Mouse (Mus musculus): Measurements from ENCODE around the gene Prkci. TPM values are rescaled to one million over a fixed set of nuclear protein-coding genes. Genes with fewer than 3 reads are reported as not detected.

Gene Prkci
- polyA plus RNA-seq (2014; fragmentation: Nextera tagmentation; extraction: Ambion mirVana), result 37.3 and 41.1 TPM in 2 replicates

GRCm38 (mm10) chr3:30995283-30995898 lies at the start of gene Prkci:
Gene Prkci (plus strand): TSS chr3:30995747.
- Histone ChIP-seq H3K4me3 (ENCODE audit: low read depth, low read length) (peak within 1 kb of the TSS; percentile 79), H3K4me1 (replicated peaks; ENCODE audit: control insufficient read depth, insufficient read depth, low read length) (no peaks in the 10 kb centered on the region), H3K9me3 (ENCODE audit: control insufficient read depth, low read length) (no peaks in the 10 kb centered on the region), H3K27ac (ENCODE audit: low read depth, low read length) (peak within 1 kb of the TSS; percentile 74; the same call in 1 of the 2 replicates), H3K4me2 (replicated peaks; ENCODE audit: low read depth, low read length) (peak within 1 kb of the TSS; percentile 75), H3K9ac (ENCODE audit: low read depth, low read length) (peak within 1 kb of the TSS; percentile 87), H3K27me3 (ENCODE audit: control insufficient read depth, insufficient read depth, low read length) (no peaks in the 10 kb centered on the region; the same call in 1 of the 2 replicates), H3K36me3 (ENCODE audit: control insufficient read depth, insufficient read depth, low read length) (no peaks in the 10 kb centered on the region)
- DNase-seq (ENCODE audit: low spot score) (peak; percentile 95), ATAC-seq (ENCODE audit: low FRiP score) (peak; percentile 99)
- WGBS, result 1% methylated on average over 48 of the region's 50 CpGs

- H3K4me1 ChIP-seq (replicated peaks; ENCODE audit: control insufficient read depth, insufficient read depth, low read length), result no peaks in the 10 kb centered on the region
- H3K9me3 ChIP-seq (ENCODE audit: control insufficient read depth, low read length), result no peaks in the 10 kb centered on the region
- no peaks in the 10 kb centered on the region for H3K36me3 ChIP-seq (ENCODE audit: control insufficient read depth, insufficient read depth, low read length)
- DNase-seq (ENCODE audit: low spot score), result no peak
- no peak overlapping the region for H3K27ac ChIP-seq (ENCODE audit: low read depth, low read length)
- H3K4me2 ChIP-seq (replicated peaks; ENCODE audit: low read depth, low read length), result no peak overlapping the region
- no peak for ATAC-seq (ENCODE audit: low FRiP score)
- 89% methylated on average over 3 of the region's 3 CpGs for WGBS
- H3K27me3 ChIP-seq (ENCODE audit: control insufficient read depth, insufficient read depth, low read length), result no peaks in the 10 kb centered on the region
- no peak overlapping the region for H3K9ac ChIP-seq (ENCODE audit: low read depth, low read length)
- H3K4me3 ChIP-seq (ENCODE audit: low read depth, low read length), result no peak overlapping the region
These were observed 43.9 kb upstream of the Prkci start for GRCm38 (mm10) chr3:30951652-30952051.

- no peaks in the 10 kb centered on the region for H3K9me3 ChIP-seq (ENCODE audit: control insufficient read depth, low read length)
- H3K9ac ChIP-seq (ENCODE audit: low read depth, low read length), result no peak overlapping the region
- DNase-seq (ENCODE audit: low spot score) (no peak), ATAC-seq (ENCODE audit: low FRiP score) (no peak)
- no peaks in the 10 kb centered on the region for H3K27me3 ChIP-seq (ENCODE audit: control insufficient read depth, insufficient read depth, low read length)
- H3K4me2 ChIP-seq (replicated peaks; ENCODE audit: low read depth, low read length), result no peak overlapping the region
- H3K4me1 ChIP-seq (replicated peaks; ENCODE audit: control insufficient read depth, insufficient read depth, low read length), result no peaks in the 10 kb centered on the region
- H3K27ac ChIP-seq (ENCODE audit: low read depth, low read length), result no peak overlapping the region
- no peak overlapping the region for H3K4me3 ChIP-seq (ENCODE audit: low read depth, low read length)
- 0 out of 2 replicates have a peak, but pooled peaks cover 1% of the 10 kb centered on the region for H3K36me3 ChIP-seq (ENCODE audit: control insufficient read depth, insufficient read depth, low read length)
- 90% methylated on average over 12 of the region's 12 CpGs for WGBS
These were observed 43.1 kb upstream of the Prkci start for GRCm38 (mm10) chr3:30952273-30953070.

- ATAC-seq (ENCODE audit: low FRiP score), result no peak
- no peak for DNase-seq (ENCODE audit: low spot score)
- WGBS, result 94% methylated on average over 6 of the region's 6 CpGs
- Histone ChIP-seq H3K9me3 (ENCODE audit: control insufficient read depth, low read length) (no peaks in the 10 kb centered on the region), H3K4me3 (ENCODE audit: low read depth, low read length) (no peak overlapping the region), H3K4me1 (replicated peaks; ENCODE audit: control insufficient read depth, insufficient read depth, low read length) (no peaks in the 10 kb centered on the region), H3K27ac (ENCODE audit: low read depth, low read length) (no peak overlapping the region), H3K36me3 (ENCODE audit: control insufficient read depth, insufficient read depth, low read length) (0 out of 2 replicates have a peak, but pooled peaks cover 5% of the 10 kb centered on the region), H3K27me3 (ENCODE audit: control insufficient read depth, insufficient read depth, low read length) (no peaks in the 10 kb centered on the region), H3K4me2 (replicated peaks; ENCODE audit: low read depth, low read length) (no peak overlapping the region), H3K9ac (ENCODE audit: low read depth, low read length) (no peak overlapping the region)
These were observed 39.2 kb upstream of the Prkci start for GRCm38 (mm10) chr3:30956327-30956726.

GRCm38 (mm10) chr3:30958709-30959108 lies 36.8 kb upstream of the Prkci start:
- H3K4me1 ChIP-seq (replicated peaks; ENCODE audit: control insufficient read depth, insufficient read depth, low read length), result no peaks in the 10 kb centered on the region
- peaks cover 9% of the 10 kb centered on the region; the same call in 1 of the 2 replicates for H3K36me3 ChIP-seq (ENCODE audit: control insufficient read depth, insufficient read depth, low read length)
- H3K27ac ChIP-seq (ENCODE audit: low read depth, low read length), result no peak overlapping the region
- no peak for DNase-seq (ENCODE audit: low spot score)
- H3K27me3 ChIP-seq (ENCODE audit: control insufficient read depth, insufficient read depth, low read length), result no peaks in the 10 kb centered on the region
- H3K4me2 ChIP-seq (replicated peaks; ENCODE audit: low read depth, low read length), result no peak overlapping the region
- H3K9ac ChIP-seq (ENCODE audit: low read depth, low read length), result no peak overlapping the region
- no peak for ATAC-seq (ENCODE audit: low FRiP score)
- H3K9me3 ChIP-seq (ENCODE audit: control insufficient read depth, low read length), result no peaks in the 10 kb centered on the region
- WGBS, result 89% methylated on average over 2 of the region's 2 CpGs
- no peak overlapping the region for H3K4me3 ChIP-seq (ENCODE audit: low read depth, low read length)

GRCm38 (mm10) chr3:30959868-30960831 lies 35.4 kb upstream of the Prkci start:
- no peak for ATAC-seq (ENCODE audit: low FRiP score)
- WGBS, result 80% methylated on average over 7 of the region's 7 CpGs
- H3K27me3 ChIP-seq (ENCODE audit: control insufficient read depth, insufficient read depth, low read length), result no peaks in the 10 kb centered on the region

GRCm38 (mm10) chr3:30963100-30963499 lies 32.4 kb upstream of the Prkci start:
- Histone ChIP-seq H3K4me3 (ENCODE audit: low read depth, low read length) (no peak overlapping the region), H3K27ac (ENCODE audit: low read depth, low read length) (no peak overlapping the region), H3K9me3 (ENCODE audit: control insufficient read depth, low read length) (no peaks in the 10 kb centered on the region), H3K36me3 (ENCODE audit: control insufficient read depth, insufficient read depth, low read length) (peaks cover 7% of the 10 kb centered on the region; the same call in 1 of the 2 replicates), H3K4me1 (replicated peaks; ENCODE audit: control insufficient read depth, insufficient read depth, low read length) (no peaks in the 10 kb centered on the region), H3K9ac (ENCODE audit: low read depth, low read length) (no peak overlapping the region), H3K4me2 (replicated peaks; ENCODE audit: low read depth, low read length) (no peak overlapping the region), H3K27me3 (ENCODE audit: control insufficient read depth, insufficient read depth, low read length) (no peaks in the 10 kb centered on the region)
- ATAC-seq (ENCODE audit: low FRiP score), result no peak
- 90% methylated on average over 4 of the region's 4 CpGs for WGBS
- no peak for DNase-seq (ENCODE audit: low spot score)

More at GRCm38 (mm10) chr3:30959868-30960831, 35.4 kb upstream of the Prkci start:
- H3K4me1 ChIP-seq (replicated peaks; ENCODE audit: control insufficient read depth, insufficient read depth, low read length), result no peaks in the 10 kb centered on the region
- H3K27ac ChIP-seq (ENCODE audit: low read depth, low read length), result no peak overlapping the region
- H3K36me3 ChIP-seq (ENCODE audit: control insufficient read depth, insufficient read depth, low read length), result peaks cover 9% of the 10 kb centered on the region; the same call in 1 of the 2 replicates
- no peak overlapping the region for H3K4me3 ChIP-seq (ENCODE audit: low read depth, low read length)
- DNase-seq (ENCODE audit: low spot score), result no peak
- no peak overlapping the region for H3K9ac ChIP-seq (ENCODE audit: low read depth, low read length)
- no peak overlapping the region for H3K4me2 ChIP-seq (replicated peaks; ENCODE audit: low read depth, low read length)
- no peaks in the 10 kb centered on the region for H3K9me3 ChIP-seq (ENCODE audit: control insufficient read depth, low read length)

GRCm38 (mm10) chr3:30964216-30964615 lies 31.3 kb upstream of the Prkci start:
- H3K9ac ChIP-seq (ENCODE audit: low read depth, low read length), result no peak overlapping the region
- 92% methylated on average over 3 of the region's 3 CpGs for WGBS
- no peaks in the 10 kb centered on the region for H3K4me1 ChIP-seq (replicated peaks; ENCODE audit: control insufficient read depth, insufficient read depth, low read length)
- H3K36me3 ChIP-seq (ENCODE audit: control insufficient read depth, insufficient read depth, low read length), result peaks cover 4% of the 10 kb centered on the region; the same call in 1 of the 2 replicates
- H3K9me3 ChIP-seq (ENCODE audit: control insufficient read depth, low read length), result no peaks in the 10 kb centered on the region
- no peak for DNase-seq (ENCODE audit: low spot score)
- H3K27me3 ChIP-seq (ENCODE audit: control insufficient read depth, insufficient read depth, low read length), result no peaks in the 10 kb centered on the region
- no peak overlapping the region for H3K4me3 ChIP-seq (ENCODE audit: low read depth, low read length)
- ATAC-seq (ENCODE audit: low FRiP score), result no peak
- H3K4me2 ChIP-seq (replicated peaks; ENCODE audit: low read depth, low read length), result no peak overlapping the region
- H3K27ac ChIP-seq (ENCODE audit: low read depth, low read length), result no peak overlapping the region
